Mouse (Mus musculus): ENCODE measurements around the gene Gch1.
A peak's percentile ranks its signal among the peaks of the same experiment; 100 is the strongest.

DNA sequence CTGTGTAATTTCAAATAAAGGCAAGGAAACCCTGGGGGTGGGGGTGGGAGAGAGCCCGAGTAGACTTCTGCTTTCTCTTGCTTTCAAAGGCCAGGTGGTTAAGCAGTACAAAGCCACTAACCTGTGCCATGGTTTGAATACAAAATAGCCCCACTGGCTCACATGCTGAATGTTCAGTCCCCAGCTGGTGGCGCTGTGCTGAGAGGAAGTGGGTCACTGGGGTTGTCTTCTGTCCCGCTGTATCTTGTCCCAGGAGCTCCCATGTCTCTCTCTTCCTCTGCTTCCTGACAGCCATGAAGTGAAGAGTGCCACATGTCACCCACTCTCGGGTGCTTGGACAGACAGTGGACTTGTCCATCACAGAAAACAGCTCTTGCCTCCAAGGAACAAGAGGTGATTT is 4.9 kb upstream of the Gch1 start:
- TF ChIP-seq CTCF (IDR thresholded peaks at IDR 0.05; ENCODE audit: low read depth, low read length) (peak; percentile 39; the same call in 1 of the 2 replicates), POLR2A (IDR thresholded peaks at IDR 0.05; ENCODE audit: extremely low read depth, insufficient read depth, low read length) (no peak)

Measured in liver, adult 2 months (tissue).